Mouse (Mus musculus): ENCODE measurements around the gene Ssu2. TPM values are rescaled to one million over a fixed set of nuclear protein-coding genes. Genes with fewer than 3 reads are reported as not detected.

Gene Ssu2
- total and polyA plus RNA-seq, 3 experiments = not detected

- dilution Hi-C loops (cut with MboI; ENCODE audit: extremely low pct_ligation_motif_present, extremely low pct_unique_long_range_greater_than_20kb, low sequenced_read_pairs) (no loop called here), in situ Hi-C loops (cut with MboI; ENCODE audit: low pct_ligation_motif_present, low pct_unique_long_range_greater_than_20kb, low sequenced_read_pairs) (no loop called here)
- no peak for DNase-seq (ENCODE audit: extremely low read depth)
- Histone ChIP-seq H3K27me3 (replicated peaks) (peaks cover 62% of the 10 kb centered on the region), H3K9me3 (replicated peaks; ENCODE audit: low read length) (no peaks in the 10 kb centered on the region), H3K36me3 (replicated peaks in 1 of 2; ENCODE audit: control insufficient read depth in 1 of 2, insufficient read depth in 1 of 2, low read length in 1 of 2) (no peaks in the 10 kb centered on the region), H3K4me2 (ENCODE audit: insufficient read depth, low read depth, poor library complexity, severe bottlenecking) (no peak overlapping the region), H3K4me3 (replicated peaks in 1 of 3; ENCODE audit: low read depth in 2 of 3, low read length in 2 of 3, poor library complexity in 1 of 3) (no peak overlapping the region), H3K79me2 (replicated peaks; ENCODE audit: control insufficient read depth, extremely low read depth, insufficient read depth, poor library complexity, severe bottlenecking) (no peaks in the 10 kb centered on the region), H3K27ac (ENCODE audit: insufficient read depth, low read depth) (no peak overlapping the region), H3K9ac (ENCODE audit: insufficient read depth, low read depth) (no peak overlapping the region), H3K4me1 (ENCODE audit: control insufficient read depth in 1 of 2, insufficient read depth in 2 of 2) (no peaks in the 10 kb centered on the region)
- TF ChIP-seq UBTF (IDR thresholded peaks at IDR 0.05; ENCODE audit: low read depth, low read length) (no peak), BHLHE40 (IDR thresholded peaks at IDR 0.05; ENCODE audit: low read depth, low read length) (peak; percentile 32)
These were observed 12.0 kb downstream of the Ssu2 start for GRCm38 (mm10) chr6:112375661-112376392.

DNA sequence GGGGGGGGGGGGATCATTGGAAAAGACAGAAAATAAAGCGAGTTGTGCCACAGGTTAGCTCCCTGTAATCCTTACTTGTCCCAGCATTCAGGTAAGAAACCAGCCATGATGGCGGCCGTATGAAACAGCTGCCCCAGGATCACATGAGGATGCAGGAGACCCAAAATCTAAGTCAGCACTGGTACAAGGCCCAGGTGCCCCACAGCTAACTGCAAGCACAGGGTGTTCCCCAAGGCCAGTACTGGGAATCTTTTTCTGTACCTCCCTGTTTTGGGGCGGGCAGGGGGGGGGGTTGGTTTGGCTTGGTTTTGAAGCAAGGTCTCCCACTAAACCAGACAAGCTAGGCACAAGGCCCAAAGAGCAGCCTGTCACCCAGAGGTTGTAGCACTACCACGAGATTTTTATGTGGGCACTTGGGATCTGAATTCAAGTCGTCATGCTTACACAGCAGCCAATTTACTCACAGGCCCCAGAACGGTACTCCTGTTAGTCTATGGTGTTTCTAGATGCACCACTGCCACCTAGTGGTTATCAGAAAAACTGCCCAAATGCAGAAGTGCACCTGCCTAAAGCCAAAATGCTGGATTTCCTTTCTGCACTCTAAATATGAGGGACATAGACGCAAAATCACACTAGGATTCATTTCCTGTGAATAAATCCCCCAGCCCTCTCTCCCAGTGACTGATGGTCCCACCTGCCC is 13.8 kb downstream of the Ssu2 start:
- Histone ChIP-seq H3K4me1 (ENCODE audit: control insufficient read depth in 1 of 2, insufficient read depth in 2 of 2) (no peaks in the 10 kb centered on the region), H3K4me2 (ENCODE audit: insufficient read depth, low read depth, poor library complexity, severe bottlenecking) (no peak overlapping the region), H3K36me3 (replicated peaks in 1 of 2; ENCODE audit: control insufficient read depth in 1 of 2, insufficient read depth in 1 of 2, low read length in 1 of 2) (no peaks in the 10 kb centered on the region), H3K79me2 (replicated peaks; ENCODE audit: control insufficient read depth, extremely low read depth, insufficient read depth, poor library complexity, severe bottlenecking) (no peaks in the 10 kb centered on the region), H3K9me3 (replicated peaks; ENCODE audit: low read length) (no peaks in the 10 kb centered on the region), H3K9ac (ENCODE audit: insufficient read depth, low read depth) (no peak overlapping the region), H3K4me3 (replicated peaks in 1 of 3; ENCODE audit: low read depth in 2 of 3, low read length in 2 of 3, poor library complexity in 1 of 3) (no peak overlapping the region), H3K27me3 (replicated peaks) (peaks cover 54% of the 10 kb centered on the region), H3K27ac (ENCODE audit: insufficient read depth, low read depth) (no peak overlapping the region)
- in situ Hi-C loops (cut with MboI; ENCODE audit: low pct_ligation_motif_present, low pct_unique_long_range_greater_than_20kb, low sequenced_read_pairs) = no loop called here
- peak; percentile 63 for DNase-seq (ENCODE audit: extremely low read depth)
- TF ChIP-seq ETS1 (conservative IDR thresholded peaks at IDR 0.05; ENCODE audit: low read depth, low read length) (no peak), CTCF (conservative IDR thresholded peaks at IDR 0.05 in 1 of 2, IDR thresholded peaks at IDR 0.05 in 1 of 2; ENCODE audit: low read depth in 2 of 2, low read length in 2 of 2) (peak; percentile 81 to 85), MAZ (IDR thresholded peaks at IDR 0.05; ENCODE audit: low read depth, low read length) (no peak), ELF1 (IDR thresholded peaks at IDR 0.05; ENCODE audit: low read depth, low read length) (no peak), POLR2A (IDR thresholded peaks at IDR 0.05; ENCODE audit: low read depth, low read length) (no peak), BHLHE40 (IDR thresholded peaks at IDR 0.05; ENCODE audit: low read depth, low read length) (no peak), MXI1 (IDR thresholded peaks at IDR 0.05; ENCODE audit: low read depth, low read length) (no peak), EP300 (IDR thresholded peaks at IDR 0.05; ENCODE audit: low read length) (no peak), MAX (IDR thresholded peaks at IDR 0.05; ENCODE audit: low read length) (no peak), PAX5 (IDR thresholded peaks at IDR 0.05; ENCODE audit: low read length) (no peak), JUN (IDR thresholded peaks at IDR 0.05; ENCODE audit: insufficient read depth, low read depth, low read length) (no peak), RAD21 (IDR thresholded peaks at IDR 0.05; ENCODE audit: low read depth, low read length) (peak; percentile 83), MYC (IDR thresholded peaks at IDR 0.05; ENCODE audit: low read depth, low read length) (no peak), MEF2A (IDR thresholded peaks at IDR 0.05; ENCODE audit: borderline replicate concordance, low read depth, low read length) (no peak), ZNF384 (IDR thresholded peaks at IDR 0.05; ENCODE audit: low read depth, low read length) (no peak), SMC3 (IDR thresholded peaks at IDR 0.05; ENCODE audit: low read depth, low read length) (peak; percentile 68)
- dilution Hi-C loops (cut with MboI; ENCODE audit: extremely low pct_ligation_motif_present, extremely low pct_unique_long_range_greater_than_20kb, low sequenced_read_pairs) = no loop called here
